Mouse (Mus musculus): Measurements from ENCODE around the gene Rasgrf2.

DNA sequence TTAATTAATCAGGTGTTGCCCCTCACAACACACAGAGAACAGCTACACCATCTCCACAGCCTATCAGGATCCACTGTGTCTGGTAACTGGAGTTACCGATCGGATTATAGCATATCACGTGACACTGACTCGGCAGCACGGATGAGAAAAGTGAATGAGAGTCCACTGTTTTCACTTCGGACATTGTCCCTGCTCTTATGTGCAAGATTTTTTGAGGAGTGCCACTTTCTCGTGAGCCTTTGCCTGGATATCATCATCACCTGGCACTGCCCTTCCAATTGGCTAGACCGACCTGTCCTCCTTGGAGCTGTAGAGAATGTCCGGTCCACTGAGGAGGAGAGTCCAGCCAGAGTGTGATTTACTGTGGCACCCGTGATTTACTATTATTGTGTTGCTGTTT is 109.3 kb downstream of the Rasgrf2 start:
- TF ChIP-seq CTCF (IDR thresholded peaks at IDR 0.05; ENCODE audit: low read depth) (no peak), EP300 (optimal IDR thresholded peaks at IDR 0.05) (no peak)

Data from stomach, postnatal 0 days (tissue).